Mouse (Mus musculus) cerebellum, adult 2 months (tissue): ENCODE measurements at regions not wholly inside any gene's neighbourhood (a gene's known extent, or its start where the extent isn't known, plus 50 kb on each side); places are given as distances from the start of the nearest gene placed in this dataset.

ENCODE experiments used
- CTCF ChIP-seq: fragments of 200-500 bp; IDR thresholded peaks from 2 replicates; pipeline ENCODE4 v1.5.1; 2011; ENCODE audit warnings: low read depth, mild to moderate bottlenecking, control low read depth, low read length, moderate library complexity, borderline replicate concordance; ENCODE audit not compliant: insufficient read depth
- POLR2A ChIP-seq: fragments of 200-500 bp; IDR thresholded peaks from 2 replicates; pipeline ENCODE4 v1.6.1; 2011; ENCODE audit warnings: low read length, control low read depth, borderline replicate concordance; ENCODE audit not compliant: insufficient read depth

- TF ChIP-seq POLR2A (no peak), CTCF (no peak)
Measured at GRCm38 (mm10) chr9:84678416-84678815, 634.2 kb upstream of the Gm11114 start.
